Mouse (Mus musculus) testis, postnatal 10 days (tissue): ENCODE measurements at regions not wholly inside any gene's neighbourhood (a gene's known extent, or its start where the extent isn't known, plus 50 kb on each side); places are given as distances from the start of the nearest gene placed in this dataset.

Experiments
- DNase-seq: peaks from one replicate; pipeline ENCODE4 v3.0.0; 2021; ENCODE audit warnings: low spot score

GRCm38 (mm10) chr1:136717830-136718517 lies 93.3 kb downstream of the Zfp281 start:
- DNase-seq, result no peak

- no peak for DNase-seq
These were observed 99.2 kb downstream of the Zfp281 start for GRCm38 (mm10) chr1:136723839-136724443.

- DNase-seq, result no peak
These were observed 100.5 kb downstream of the Zfp281 start for GRCm38 (mm10) chr1:136725242-136725641.

GRCm38 (mm10) chr1:136726145-136726935 lies 101.6 kb downstream of the Zfp281 start:
- no peak for DNase-seq

GRCm38 (mm10) chr1:136727868-136728631 lies 103.3 kb downstream of the Zfp281 start:
- DNase-seq, result no peak

- no peak for DNase-seq
These were observed 103.9 kb downstream of the Zfp281 start for GRCm38 (mm10) chr1:136728632-136728944.

GRCm38 (mm10) chr1:136730638-136731037 lies 105.9 kb downstream of the Zfp281 start:
- DNase-seq, result no peak

GRCm38 (mm10) chr1:136738030-136738429 lies 113.3 kb downstream of the Zfp281 start:
- no peak for DNase-seq

GRCm38 (mm10) chr1:136739486-136739885 lies 114.8 kb downstream of the Zfp281 start:
- DNase-seq, result peak; percentile 66

GRCm38 (mm10) chr1:136741061-136741460 lies 116.4 kb downstream of the Zfp281 start:
- no peak for DNase-seq

- DNase-seq, result no peak
These were observed 124.5 kb downstream of the Zfp281 start for GRCm38 (mm10) chr1:136749188-136749587.

- DNase-seq, result no peak
These were observed 126.9 kb downstream of the Zfp281 start for GRCm38 (mm10) chr1:136751464-136752191.

- DNase-seq, result no peak
These were observed 129.6 kb downstream of the Zfp281 start for GRCm38 (mm10) chr1:136754286-136754685.

- DNase-seq, result peak; percentile 64
These were observed 134.0 kb downstream of the Zfp281 start for GRCm38 (mm10) chr1:136758730-136759129.

- no peak for DNase-seq
These were observed 134.5 kb downstream of the Zfp281 start for GRCm38 (mm10) chr1:136759164-136759563.

- DNase-seq, result no peak
These were observed 136.8 kb downstream of the Zfp281 start for GRCm38 (mm10) chr1:136761467-136761866.

GRCm38 (mm10) chr1:136768969-136769401 lies 144.3 kb downstream of the Zfp281 start:
- peak; percentile 54 for DNase-seq

GRCm38 (mm10) chr1:136773743-136774142 lies 149.0 kb downstream of the Zfp281 start:
- DNase-seq, result no peak

- no peak for DNase-seq
These were observed 151.5 kb downstream of the Zfp281 start for GRCm38 (mm10) chr1:136776211-136776610.

GRCm38 (mm10) chr1:136777263-136777980 lies 152.7 kb downstream of the Zfp281 start:
- DNase-seq, result no peak

- no peak for DNase-seq
These were observed 154.7 kb downstream of the Zfp281 start for GRCm38 (mm10) chr1:136779384-136779783.
